Mouse (Mus musculus): Measurements from ENCODE around the gene Mcam. TPM values are rescaled to one million over a fixed set of nuclear protein-coding genes. Genes with fewer than 3 reads are reported as not detected.

Mcam gene
- polyA plus RNA-seq, 1 experiment from 2014 or later = 13.2 TPM

DNA sequence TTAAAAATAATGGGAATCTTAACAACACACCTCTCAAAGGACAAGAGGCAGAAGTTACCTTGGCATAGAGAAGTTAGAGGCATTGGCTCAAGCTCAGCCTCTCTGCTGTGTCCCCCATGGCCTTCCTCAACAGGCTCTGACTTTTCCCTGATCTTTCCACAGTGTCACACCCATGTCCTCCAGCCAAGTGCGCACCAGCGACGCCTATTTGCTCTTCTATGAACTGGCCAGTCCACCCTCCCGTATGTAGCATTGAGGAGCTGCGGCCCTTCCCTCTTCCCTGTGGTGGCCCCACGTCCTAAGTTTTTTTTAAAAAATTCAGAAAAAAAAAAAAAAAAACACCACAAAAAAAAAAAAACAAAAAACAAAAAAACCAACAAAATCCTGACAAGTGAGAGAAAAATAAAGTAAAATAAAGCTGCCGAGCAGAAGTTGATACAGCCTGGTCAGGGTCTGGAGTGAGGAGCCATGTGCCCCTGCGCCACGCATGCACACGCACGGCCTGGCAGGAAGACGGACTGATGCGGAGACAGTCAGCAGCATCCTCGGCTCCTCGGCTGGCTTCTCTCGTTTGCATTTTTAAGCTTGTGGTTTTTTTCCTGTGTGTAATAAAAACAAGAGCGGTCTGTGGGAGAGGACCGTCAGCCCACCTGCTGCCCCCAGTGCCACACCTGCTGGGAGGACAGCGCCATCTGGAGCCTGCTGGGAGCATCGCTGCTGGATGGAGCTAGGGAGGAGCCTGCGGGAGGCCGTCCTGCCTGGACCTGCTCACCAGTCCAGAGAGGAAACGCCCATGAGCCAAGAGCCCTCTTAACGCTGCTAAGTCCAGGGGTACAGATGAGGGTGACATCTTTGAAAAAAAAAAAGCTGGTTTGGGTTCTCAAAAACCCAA lies 40.4 kb upstream of the Mcam start:
- Histone ChIP-seq H3K9ac (replicated peaks; ENCODE audit: low read length) (no peak overlapping the region), H3K27ac (replicated peaks; ENCODE audit: low read depth, low read length) (no peak overlapping the region), H3K9me3 (ENCODE audit: control insufficient read depth, low read length) (no peaks in the 10 kb centered on the region), H3K4me2 (ENCODE audit: low read length) (peak overlapping the region; percentile 45), H3K36me3 (ENCODE audit: control insufficient read depth, insufficient read depth, low read length) (no peaks in the 10 kb centered on the region), H3K4me1 (ENCODE audit: control insufficient read depth, insufficient read depth, low read length) (0 out of 2 replicates have a peak, but pooled peaks cover 7% of the 10 kb centered on the region), H3K4me3 (replicated peaks; ENCODE audit: low read depth, low read length) (no peak overlapping the region), H3K27me3 (ENCODE audit: control insufficient read depth, insufficient read depth, low read length) (no peaks in the 10 kb centered on the region)
- 30% methylated on average over 24 of the region's 24 CpGs for WGBS
- peak; percentile 87 for DNase-seq
- ATAC-seq (ENCODE audit: low FRiP score, low TSS enrichment) = no peak; the same call in 1 of the 2 replicates

DNA sequence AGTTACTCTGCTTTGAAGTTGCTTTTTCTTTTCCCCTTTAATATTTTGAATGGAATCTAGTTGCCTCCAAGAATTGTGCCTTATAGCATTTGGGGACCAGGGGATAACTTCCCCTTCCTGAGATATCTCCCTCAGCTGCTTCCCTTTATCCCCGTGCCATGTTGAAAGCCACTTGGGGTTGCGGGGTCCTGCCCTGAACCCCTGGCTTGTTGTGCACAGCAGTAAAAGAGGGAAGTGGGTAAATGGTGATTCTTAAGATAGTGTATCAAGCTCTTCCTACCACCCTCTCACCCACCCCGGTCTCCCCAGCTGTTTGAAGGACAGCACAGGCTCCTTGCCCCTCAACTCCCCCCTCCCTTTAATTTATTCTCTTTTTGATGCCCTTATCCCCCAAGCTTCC lies 39.5 kb upstream of the Mcam start:
- Histone ChIP-seq H3K4me1 (ENCODE audit: control insufficient read depth, insufficient read depth, low read length) (0 out of 2 replicates have a peak, but pooled peaks cover 7% of the 10 kb centered on the region), H3K4me3 (replicated peaks; ENCODE audit: low read depth, low read length) (no peak overlapping the region), H3K36me3 (ENCODE audit: control insufficient read depth, insufficient read depth, low read length) (no peaks in the 10 kb centered on the region), H3K9ac (replicated peaks; ENCODE audit: low read length) (no peak overlapping the region), H3K4me2 (ENCODE audit: low read length) (no peak overlapping the region), H3K9me3 (ENCODE audit: control insufficient read depth, low read length) (no peaks in the 10 kb centered on the region), H3K27ac (replicated peaks; ENCODE audit: low read depth, low read length) (no peak overlapping the region), H3K27me3 (ENCODE audit: control insufficient read depth, insufficient read depth, low read length) (no peaks in the 10 kb centered on the region)
- WGBS = 81% methylated on average over 3 of the region's 3 CpGs
- DNase-seq (no peak), ATAC-seq (ENCODE audit: low FRiP score, low TSS enrichment) (no peak)

DNA sequence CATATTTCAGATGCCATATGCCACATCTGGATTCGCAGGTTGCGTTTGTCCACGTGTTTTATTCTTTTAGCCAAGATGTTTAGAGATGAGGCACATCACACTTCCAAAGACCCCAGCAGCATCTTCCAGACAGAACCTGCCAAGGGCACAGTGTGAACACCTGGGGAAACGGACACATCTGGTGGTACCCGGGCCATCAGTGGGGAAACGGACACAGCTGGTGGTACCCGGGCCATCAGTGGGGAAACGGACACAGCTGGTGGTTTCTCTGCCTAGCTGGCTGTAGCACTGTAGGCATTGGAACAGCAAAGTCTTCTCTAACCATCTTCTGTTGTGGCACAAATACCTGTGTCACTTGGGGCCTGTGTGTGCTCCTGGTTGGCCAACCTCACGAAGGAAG lies 38.5 kb upstream of the Mcam start:
- H3K27me3 ChIP-seq (ENCODE audit: control insufficient read depth, insufficient read depth, low read length) = no peaks in the 10 kb centered on the region
- H3K4me1 ChIP-seq (ENCODE audit: control insufficient read depth, insufficient read depth, low read length) = 0 out of 2 replicates have a peak, but pooled peaks cover 7% of the 10 kb centered on the region
- H3K4me3 ChIP-seq (replicated peaks; ENCODE audit: low read depth, low read length) = no peak overlapping the region
- WGBS = 88% methylated on average over 9 of the region's 9 CpGs
- no peak overlapping the region for H3K27ac ChIP-seq (replicated peaks; ENCODE audit: low read depth, low read length)
- no peak overlapping the region for H3K9ac ChIP-seq (replicated peaks; ENCODE audit: low read length)
- no peak for DNase-seq
- ATAC-seq (ENCODE audit: low FRiP score, low TSS enrichment) = no peak
- H3K36me3 ChIP-seq (ENCODE audit: control insufficient read depth, insufficient read depth, low read length) = no peaks in the 10 kb centered on the region
- H3K9me3 ChIP-seq (ENCODE audit: control insufficient read depth, low read length) = no peaks in the 10 kb centered on the region
- H3K4me2 ChIP-seq (ENCODE audit: low read length) = no peak overlapping the region

DNA sequence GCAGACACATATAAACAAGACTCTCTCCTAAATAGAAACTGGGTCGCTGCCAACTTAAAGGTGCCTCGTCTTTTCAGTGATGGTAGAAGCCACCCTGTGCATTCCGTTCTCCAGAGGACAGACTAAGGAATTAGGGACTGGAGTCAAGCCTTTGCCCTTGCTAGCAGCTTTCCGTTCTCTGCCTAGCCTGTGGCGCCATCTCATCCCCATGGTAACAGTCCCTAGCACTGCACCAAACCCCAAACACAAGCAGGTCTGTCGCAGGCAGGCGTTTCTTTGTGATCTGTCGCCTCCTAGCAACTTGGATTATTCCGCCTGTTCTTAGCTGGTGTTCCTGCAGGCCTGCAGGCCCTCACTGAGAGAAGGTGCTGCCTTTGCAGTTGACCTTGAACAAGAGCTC lies 37.7 kb upstream of the Mcam start:
- H3K9me3 ChIP-seq (ENCODE audit: control insufficient read depth, low read length) = no peaks in the 10 kb centered on the region
- no peak; the same call in 1 of the 2 replicates for ATAC-seq (ENCODE audit: low FRiP score, low TSS enrichment)
- no peak overlapping the region for H3K9ac ChIP-seq (replicated peaks; ENCODE audit: low read length)
- no peaks in the 10 kb centered on the region for H3K27me3 ChIP-seq (ENCODE audit: control insufficient read depth, insufficient read depth, low read length)
- DNase-seq = peak; percentile 74
- no peak overlapping the region for H3K4me2 ChIP-seq (ENCODE audit: low read length)
- no peaks in the 10 kb centered on the region for H3K36me3 ChIP-seq (ENCODE audit: control insufficient read depth, insufficient read depth, low read length)
- H3K27ac ChIP-seq (replicated peaks; ENCODE audit: low read depth, low read length) = peak overlapping the region; percentile 57; the same call in 1 of the 2 replicates
- H3K4me3 ChIP-seq (replicated peaks; ENCODE audit: low read depth, low read length) = no peak overlapping the region
- 11% methylated on average over 9 of the region's 9 CpGs for WGBS
- 0 out of 2 replicates have a peak, but pooled peaks cover 7% of the 10 kb centered on the region for H3K4me1 ChIP-seq (ENCODE audit: control insufficient read depth, insufficient read depth, low read length)

DNA sequence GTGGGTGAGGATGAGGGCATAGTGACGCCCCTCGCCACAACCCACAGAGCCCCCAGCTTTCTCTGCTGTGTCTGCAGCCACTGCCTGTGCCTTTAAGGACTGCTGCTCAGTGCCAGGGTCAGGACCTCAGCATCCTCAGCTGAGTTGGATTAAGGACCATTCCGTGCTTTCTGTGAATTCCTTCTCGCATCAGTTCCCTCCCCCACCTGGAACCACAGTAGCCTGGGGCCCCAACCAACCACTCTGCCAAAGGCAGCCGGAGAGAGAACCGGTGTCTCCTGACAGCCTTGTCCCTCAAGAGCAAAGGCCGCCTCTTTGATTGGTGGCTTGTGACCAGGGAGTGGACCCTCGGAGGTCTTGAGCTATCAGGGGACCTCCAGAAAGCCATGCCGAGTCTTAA lies 32.8 kb upstream of the Mcam start, which contains the start of gene Mfrp:
Gene Mfrp (plus strand): TSS at position 240 of the 400 bp plus-strand sequence.
- Histone ChIP-seq H3K4me2 (ENCODE audit: low read length) (no peak within 1 kb of the TSS), H3K9me3 (ENCODE audit: control insufficient read depth, low read length) (no peaks in the 10 kb centered on the region), H3K36me3 (ENCODE audit: control insufficient read depth, insufficient read depth, low read length) (no peaks in the 10 kb centered on the region; the same call in 1 of the 2 replicates), H3K9ac (replicated peaks; ENCODE audit: low read length) (0 out of 2 replicates have a peak within 1 kb of the TSS, but pooled peaks have one; percentile 12), H3K4me3 (replicated peaks; ENCODE audit: low read depth, low read length) (no peak within 1 kb of the TSS), H3K4me1 (ENCODE audit: control insufficient read depth, insufficient read depth, low read length) (0 out of 2 replicates have a peak, but pooled peaks cover 4% of the 10 kb centered on the region), H3K27me3 (ENCODE audit: control insufficient read depth, insufficient read depth, low read length) (no peaks in the 10 kb centered on the region), H3K27ac (replicated peaks; ENCODE audit: low read depth, low read length) (no peak within 1 kb of the TSS)
- DNase-seq = no peak
- no peak for ATAC-seq (ENCODE audit: low FRiP score, low TSS enrichment)
- WGBS = 28% methylated on average over 9 of the region's 9 CpGs

- H3K4me1 ChIP-seq (ENCODE audit: control insufficient read depth, insufficient read depth, low read length) = peaks cover 26% of the 10 kb centered on the region
- no peaks in the 10 kb centered on the region for H3K27me3 ChIP-seq (ENCODE audit: control insufficient read depth, insufficient read depth, low read length)
- H3K4me2 ChIP-seq (ENCODE audit: low read length) = no peak overlapping the region
- H3K9me3 ChIP-seq (ENCODE audit: control insufficient read depth, low read length) = no peaks in the 10 kb centered on the region
- 94% methylated on average over 7 of the region's 7 CpGs for WGBS
- peaks cover 5% of the 10 kb centered on the region for H3K36me3 ChIP-seq (ENCODE audit: control insufficient read depth, insufficient read depth, low read length)
- no peak overlapping the region for H3K27ac ChIP-seq (replicated peaks; ENCODE audit: low read depth, low read length)
- no peak for ATAC-seq (ENCODE audit: low FRiP score, low TSS enrichment)
- H3K9ac ChIP-seq (replicated peaks; ENCODE audit: low read length) = no peak overlapping the region
- no peak for DNase-seq
- H3K4me3 ChIP-seq (replicated peaks; ENCODE audit: low read depth, low read length) = no peak overlapping the region
Measured at GRCm38 (mm10) chr9:44104881-44105280, 29.4 kb upstream of the Mcam start.

- Histone ChIP-seq H3K9me3 (ENCODE audit: control insufficient read depth, low read length) (no peaks in the 10 kb centered on the region), H3K27me3 (ENCODE audit: control insufficient read depth, insufficient read depth, low read length) (no peaks in the 10 kb centered on the region), H3K27ac (replicated peaks; ENCODE audit: low read depth, low read length) (no peak overlapping the region), H3K36me3 (ENCODE audit: control insufficient read depth, insufficient read depth, low read length) (peaks cover 5% of the 10 kb centered on the region), H3K4me1 (ENCODE audit: control insufficient read depth, insufficient read depth, low read length) (peaks cover 26% of the 10 kb centered on the region), H3K4me3 (replicated peaks; ENCODE audit: low read depth, low read length) (no peak overlapping the region), H3K9ac (replicated peaks; ENCODE audit: low read length) (no peak overlapping the region), H3K4me2 (ENCODE audit: low read length) (no peak overlapping the region)
- 89% methylated on average over 10 of the region's 10 CpGs for WGBS
- no peak for DNase-seq
- no peak for ATAC-seq (ENCODE audit: low FRiP score, low TSS enrichment)
Measured at GRCm38 (mm10) chr9:44105781-44106180, 28.5 kb upstream of the Mcam start.

DNA sequence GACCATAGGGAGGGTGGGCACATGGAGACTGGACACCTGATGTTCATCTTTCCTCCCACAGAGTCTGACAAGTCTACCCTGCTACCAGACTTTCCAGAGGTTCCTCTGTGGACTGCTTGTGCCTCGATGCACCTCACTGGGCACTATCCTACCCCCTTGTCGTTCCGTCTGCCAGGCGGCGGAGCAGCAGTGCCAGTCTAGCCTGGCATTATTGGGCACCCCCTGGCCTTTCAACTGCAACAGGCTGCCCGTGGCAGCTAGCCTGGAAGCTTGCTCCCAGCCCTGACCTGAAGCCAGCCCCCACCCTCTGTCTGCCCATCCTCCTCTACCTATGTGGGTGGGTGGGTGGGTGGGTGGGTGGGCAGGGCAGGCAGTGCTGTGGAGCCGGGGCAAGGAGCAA lies 28.1 kb upstream of the Mcam start:
- Histone ChIP-seq H3K4me3 (replicated peaks; ENCODE audit: low read depth, low read length) (no peak overlapping the region), H3K9ac (replicated peaks; ENCODE audit: low read length) (no peak overlapping the region), H3K9me3 (ENCODE audit: control insufficient read depth, low read length) (no peaks in the 10 kb centered on the region), H3K27me3 (ENCODE audit: control insufficient read depth, insufficient read depth, low read length) (no peaks in the 10 kb centered on the region), H3K4me2 (ENCODE audit: low read length) (no peak overlapping the region), H3K27ac (replicated peaks; ENCODE audit: low read depth, low read length) (no peak overlapping the region), H3K4me1 (ENCODE audit: control insufficient read depth, insufficient read depth, low read length) (peaks cover 26% of the 10 kb centered on the region), H3K36me3 (ENCODE audit: control insufficient read depth, insufficient read depth, low read length) (peaks cover 5% of the 10 kb centered on the region)
- no peak for DNase-seq
- ATAC-seq (ENCODE audit: low FRiP score, low TSS enrichment) = no peak
- 92% methylated on average over 7 of the region's 7 CpGs for WGBS

DNA sequence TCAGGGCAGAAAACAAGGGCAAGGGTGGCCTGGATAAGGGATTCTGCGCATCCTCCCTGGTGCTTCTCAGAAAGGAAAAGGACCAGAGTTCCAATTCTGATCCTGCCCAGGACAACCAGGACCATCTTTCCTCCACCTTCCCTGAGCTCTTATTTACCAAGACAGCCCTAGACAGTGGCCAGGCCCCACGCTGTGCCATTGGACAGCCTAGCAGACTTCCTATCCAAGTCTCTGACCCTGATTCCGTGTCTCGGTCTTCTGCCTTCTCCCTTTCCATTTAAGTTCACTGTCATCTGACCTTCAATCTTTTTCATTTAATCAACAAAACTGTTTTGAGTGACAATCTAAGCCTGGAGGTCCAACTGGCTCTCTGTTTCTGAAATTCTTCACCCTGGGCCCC lies 27.7 kb upstream of the Mcam start:
- Histone ChIP-seq H3K4me3 (replicated peaks; ENCODE audit: low read depth, low read length) (no peak overlapping the region), H3K9me3 (ENCODE audit: control insufficient read depth, low read length) (no peaks in the 10 kb centered on the region), H3K4me1 (ENCODE audit: control insufficient read depth, insufficient read depth, low read length) (peaks cover 26% of the 10 kb centered on the region), H3K36me3 (ENCODE audit: control insufficient read depth, insufficient read depth, low read length) (peaks cover 5% of the 10 kb centered on the region), H3K27ac (replicated peaks; ENCODE audit: low read depth, low read length) (peak overlapping the region; percentile 0; the same call in 1 of the 2 replicates), H3K27me3 (ENCODE audit: control insufficient read depth, insufficient read depth, low read length) (no peaks in the 10 kb centered on the region), H3K4me2 (ENCODE audit: low read length) (no peak overlapping the region), H3K9ac (replicated peaks; ENCODE audit: low read length) (no peak overlapping the region)
- WGBS = 45% methylated on average over 4 of the region's 4 CpGs
- DNase-seq (no peak), ATAC-seq (ENCODE audit: low FRiP score, low TSS enrichment) (no peak)

All from midbrain, embryonic 14.5 days (tissue).